Mouse (Mus musculus) frontal cortex, adult (tissue): Measurements from ENCODE around the gene Naa35.
A peak's percentile ranks its signal among the peaks of the same experiment; 100 is the strongest.
"Not testable (repeated sequence)": the region's sequence is repeated elsewhere in the genome, so short reads cannot be mapped to it uniquely, and the experiment has no call there.

Experiments
- ATAC-seq: cut with Nextera tagmentation; 2 replicates; pipeline ENCODE4 v1.9.2; 2017; ENCODE audit warnings: mild to moderate bottlenecking, moderate library complexity, mixed read lengths; ENCODE audit not compliant: low TSS enrichment

Naa35 gene

DNA sequence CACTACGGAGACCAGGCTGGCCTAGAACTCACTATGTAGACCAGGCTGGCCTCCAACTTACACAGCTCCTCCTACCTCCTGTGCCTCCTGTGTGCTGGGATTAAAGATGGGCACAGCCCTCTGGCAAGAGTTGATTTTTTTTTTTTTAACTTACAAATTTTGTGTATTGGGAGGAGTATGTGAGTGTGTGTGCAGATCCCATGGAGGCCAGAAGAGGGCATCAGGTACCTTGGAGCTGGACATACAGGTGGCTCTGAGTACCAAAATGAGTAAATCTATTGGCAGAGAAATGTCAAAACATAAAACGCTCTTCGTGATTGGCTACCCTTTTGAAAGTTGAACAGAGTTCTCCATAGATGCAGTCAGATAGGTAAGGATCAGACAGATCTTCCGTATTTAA lies 4.1 kb upstream of the Naa35 start:
- no peak for ATAC-seq

DNA sequence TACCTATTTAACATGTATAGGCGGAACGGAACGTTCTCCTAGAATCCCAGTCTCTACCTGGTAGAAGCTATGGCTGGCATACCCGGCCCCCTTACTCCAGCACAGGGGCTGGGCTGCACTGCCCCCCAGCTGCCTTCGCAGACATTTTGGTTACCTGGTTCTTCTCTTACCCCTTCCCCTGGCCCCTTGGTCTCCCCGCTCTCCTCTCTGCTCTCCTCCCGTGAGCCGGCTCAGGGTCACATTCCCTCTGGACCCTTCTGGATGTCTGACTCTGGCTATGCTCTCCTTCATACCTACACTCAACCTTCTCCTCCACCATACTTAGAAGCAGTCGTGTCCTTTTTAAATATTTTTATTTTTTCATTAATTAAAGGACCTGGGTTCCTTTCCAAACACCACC lies 578 bp upstream of the Naa35 start:
- ATAC-seq, result peak; percentile 14; the same call in 1 of the 2 replicates

DNA sequence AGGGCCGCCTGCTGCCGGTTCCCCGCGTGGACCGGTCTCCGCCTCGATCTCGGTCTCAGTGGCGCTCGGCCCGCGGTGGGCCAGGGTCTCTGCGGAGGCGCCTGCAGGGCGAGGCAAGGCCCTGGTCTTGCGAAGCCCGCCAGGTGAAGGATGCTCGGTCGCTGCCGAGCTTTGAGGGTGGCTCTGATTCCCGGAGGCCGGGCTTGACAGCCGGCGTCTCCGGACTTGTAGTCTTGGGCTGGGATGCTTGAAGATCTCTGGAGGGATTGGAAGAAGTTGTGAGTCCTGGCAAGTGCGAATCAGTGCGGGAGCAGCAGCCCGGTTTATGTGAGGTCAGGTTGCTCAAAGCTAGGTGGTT lies 568 bp downstream of the Naa35 start:
- peak; percentile 11; the same call in 1 of the 2 replicates for ATAC-seq

DNA sequence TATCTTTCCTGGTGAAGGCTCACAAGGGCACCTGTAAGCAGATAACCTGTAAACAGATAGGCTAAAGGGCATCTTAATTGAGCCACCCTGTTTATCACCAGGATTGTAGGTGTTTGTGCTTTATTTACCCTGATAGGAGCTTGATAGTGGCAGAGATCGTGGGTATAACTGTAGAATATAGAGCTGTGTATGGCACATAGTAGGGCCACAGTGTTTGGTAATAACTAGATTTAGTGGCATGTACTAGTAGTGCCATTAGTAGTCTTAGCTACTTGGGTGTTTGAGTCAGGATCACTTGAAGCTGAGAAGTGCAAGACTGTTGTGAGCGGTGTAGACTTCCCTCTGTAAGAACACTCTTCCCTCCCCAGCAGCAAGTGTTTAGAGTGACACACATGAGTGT lies 2.1 kb downstream of the Naa35 start:
- ATAC-seq, result no peak

DNA sequence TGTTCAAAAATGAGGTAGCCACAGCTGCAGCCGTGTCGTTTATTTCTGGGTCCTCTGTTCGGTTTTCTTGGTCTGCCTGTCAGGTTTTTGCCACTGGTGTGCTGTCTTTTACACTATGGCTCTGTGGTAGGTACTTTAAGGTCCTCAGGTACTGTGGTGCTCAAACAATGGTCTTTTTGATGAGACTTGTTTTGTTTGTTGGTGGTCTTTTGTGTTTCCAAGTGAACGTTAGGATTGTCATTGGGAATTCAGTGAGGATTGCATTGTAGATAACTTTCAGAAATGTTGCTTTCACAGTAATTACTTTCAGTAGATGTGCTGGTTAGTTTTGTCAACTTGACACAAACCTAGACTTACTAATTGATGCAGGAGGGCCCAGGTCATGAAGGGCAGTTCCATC lies 4.6 kb downstream of the Naa35 start:
- ATAC-seq, result no peak

DNA sequence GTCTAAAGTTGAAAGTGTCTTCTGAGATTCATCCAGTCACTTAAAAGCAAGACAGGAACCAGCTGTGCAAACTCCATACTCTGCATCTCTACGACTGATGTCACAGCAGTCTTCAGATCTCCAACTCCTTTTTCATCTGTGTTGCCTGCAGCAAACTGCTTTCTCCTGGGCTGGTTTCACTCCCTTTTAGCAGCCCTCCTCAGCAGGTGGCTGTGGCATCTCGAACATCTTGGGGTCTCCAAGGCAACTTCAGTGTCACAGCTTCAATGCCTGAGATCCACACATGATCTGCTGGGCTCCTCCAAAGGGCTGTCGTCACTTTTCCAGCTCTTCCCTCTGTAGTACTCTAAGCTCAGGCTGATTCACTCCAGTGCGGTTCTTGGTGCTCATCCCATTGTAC lies 5.6 kb downstream of the Naa35 start:
- no peak for ATAC-seq

DNA sequence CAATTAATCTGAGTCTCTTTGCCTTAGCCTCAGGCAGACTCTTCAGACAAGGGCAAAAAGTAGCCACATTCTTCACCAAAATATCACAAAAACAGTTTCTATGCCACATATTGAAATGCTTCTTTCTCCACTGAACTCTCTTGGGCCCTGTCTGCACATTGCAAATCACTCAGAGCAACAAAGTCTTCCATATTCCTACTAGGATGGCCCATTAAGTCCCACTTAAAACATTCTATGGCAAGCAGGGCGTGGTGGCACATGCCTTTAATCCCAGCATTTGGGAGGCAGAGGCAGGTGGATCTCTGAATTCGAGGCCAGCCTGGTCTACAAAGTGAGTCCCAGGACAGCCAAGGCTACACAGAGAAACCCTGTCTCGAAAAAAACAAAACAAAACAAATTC lies 7.0 kb downstream of the Naa35 start:
- not testable (repeated sequence) for ATAC-seq

DNA sequence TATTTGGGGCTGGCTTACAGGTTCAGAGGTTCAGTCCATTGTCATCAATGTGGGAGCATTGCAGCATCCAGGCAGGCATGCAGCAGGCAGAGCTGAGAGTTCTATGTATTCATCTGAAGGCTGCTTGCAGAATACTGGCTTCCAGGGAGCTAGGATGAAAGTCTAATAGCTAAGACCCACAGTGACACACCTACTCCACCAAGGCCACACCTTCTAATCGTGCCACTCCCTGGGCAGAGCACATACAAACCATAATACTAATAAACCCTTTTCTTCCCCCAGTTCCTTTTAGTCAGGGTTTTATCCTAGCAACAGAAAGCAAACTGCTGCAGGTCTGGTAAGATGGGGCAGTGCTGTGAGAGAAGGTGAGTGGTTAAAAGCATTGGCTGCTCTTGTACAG lies 7.6 kb downstream of the Naa35 start:
- ATAC-seq, result no peak

DNA sequence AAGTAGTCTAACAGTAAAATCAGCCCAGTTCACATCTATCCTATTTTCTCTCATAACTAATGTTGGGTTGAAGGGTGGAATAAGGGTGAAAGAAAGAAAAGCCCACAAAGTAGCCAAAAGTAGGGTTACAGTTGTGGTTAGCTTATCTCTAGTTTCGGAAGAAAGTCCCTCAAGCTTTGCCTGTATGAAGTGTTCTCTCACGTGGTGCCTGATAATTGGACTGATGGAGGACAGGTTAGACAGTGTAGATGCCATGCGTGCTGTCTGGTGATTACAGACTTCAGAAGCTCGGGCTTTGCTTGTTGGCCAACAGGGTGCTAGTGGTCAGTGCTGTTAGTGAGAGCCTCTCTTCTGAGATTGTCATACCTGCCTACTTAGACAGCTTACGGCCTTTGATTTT lies 18.0 kb downstream of the Naa35 start:
- no peak for ATAC-seq

DNA sequence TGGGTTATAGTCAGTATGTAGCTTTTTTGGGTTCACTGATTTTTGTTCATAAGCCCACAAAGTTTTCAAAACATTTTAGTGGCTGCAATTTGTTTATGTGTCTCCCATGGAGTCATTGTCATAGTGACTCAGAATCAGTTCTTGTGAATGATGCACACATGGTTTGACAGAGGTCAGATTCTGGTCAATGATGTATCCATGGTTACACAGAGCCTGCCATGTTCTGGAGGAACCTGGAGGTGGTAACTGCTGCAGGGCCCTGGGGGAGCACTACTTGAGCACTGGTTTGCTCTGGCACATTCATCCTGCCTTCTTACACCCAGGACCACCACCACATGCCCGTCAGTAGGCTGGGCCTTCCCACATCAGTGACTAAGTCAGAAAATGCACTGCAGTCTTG lies 19.5 kb downstream of the Naa35 start:
- no peak for ATAC-seq

DNA sequence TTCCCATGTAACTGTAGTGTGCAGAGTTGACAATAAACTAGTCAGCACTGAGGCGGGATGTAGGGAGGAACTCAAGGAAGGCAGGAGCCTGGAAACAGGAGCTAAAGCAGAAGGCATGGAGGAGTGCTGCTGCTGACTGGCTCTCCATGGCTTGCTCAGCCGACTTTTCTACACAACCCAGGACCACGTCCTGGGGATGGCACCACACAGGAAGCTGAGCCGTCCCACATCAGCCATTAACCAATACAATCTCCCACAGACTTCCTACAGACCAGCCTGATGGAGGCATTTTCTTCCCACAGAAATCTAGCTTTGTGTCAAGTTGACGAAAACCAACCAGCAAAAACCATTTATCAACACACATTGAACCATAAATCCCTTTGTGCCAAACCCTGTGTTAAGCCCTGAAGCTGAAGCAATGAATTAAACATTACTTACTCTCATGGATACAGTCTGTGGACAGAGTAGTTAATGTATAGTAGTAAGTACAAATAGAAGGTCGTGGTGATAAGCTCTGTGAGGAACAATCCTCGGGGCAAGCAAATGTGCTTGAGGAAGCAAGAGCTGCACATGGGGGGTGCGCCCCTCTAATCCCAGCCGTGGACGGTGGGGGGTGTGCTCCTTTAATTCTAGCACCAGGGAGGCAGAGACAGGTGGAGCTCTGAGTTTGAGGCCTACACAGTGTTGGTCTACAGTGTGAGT lies 20.3 kb downstream of the Naa35 start:
- ATAC-seq, result no peak

DNA sequence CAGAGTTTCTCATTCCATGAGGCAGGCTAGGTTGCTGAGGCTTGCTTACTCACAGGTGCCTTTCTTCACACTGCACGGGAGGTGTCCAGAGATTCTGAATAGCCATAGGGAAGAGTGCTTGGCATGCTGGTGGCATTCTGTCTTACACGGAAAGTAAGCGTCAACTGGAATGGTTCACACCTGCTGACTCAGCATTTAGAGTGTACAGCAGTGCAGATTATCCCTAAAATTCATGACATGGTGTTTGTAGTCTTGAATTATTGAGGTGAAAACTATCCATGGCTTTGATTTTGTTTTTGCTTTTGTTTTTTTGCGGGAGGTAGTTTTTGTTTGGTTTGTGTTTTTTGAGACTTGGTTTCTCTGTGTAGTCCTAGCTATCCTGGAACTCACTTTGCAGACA lies 24.8 kb downstream of the Naa35 start:
- ATAC-seq, result no peak

DNA sequence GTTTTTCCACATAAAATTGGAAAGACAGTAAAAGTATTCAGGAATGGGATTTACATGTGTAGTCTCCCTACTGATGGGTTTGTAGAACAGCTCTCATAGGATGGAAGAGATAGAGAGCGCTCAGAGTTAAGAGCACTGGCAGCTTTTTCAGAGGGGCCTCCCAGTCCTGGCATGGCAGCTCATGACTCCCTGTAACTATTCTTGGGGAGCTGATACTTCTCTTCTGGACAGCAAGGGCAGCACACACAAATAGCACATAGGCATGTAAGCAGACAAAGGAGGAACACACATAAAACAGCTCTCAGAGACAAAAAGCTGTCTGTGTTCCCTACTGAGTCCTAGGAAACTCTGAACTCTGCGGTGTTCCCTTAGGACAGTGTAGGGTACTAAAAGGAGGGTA lies 25.4 kb downstream of the Naa35 start:
- no peak for ATAC-seq

DNA sequence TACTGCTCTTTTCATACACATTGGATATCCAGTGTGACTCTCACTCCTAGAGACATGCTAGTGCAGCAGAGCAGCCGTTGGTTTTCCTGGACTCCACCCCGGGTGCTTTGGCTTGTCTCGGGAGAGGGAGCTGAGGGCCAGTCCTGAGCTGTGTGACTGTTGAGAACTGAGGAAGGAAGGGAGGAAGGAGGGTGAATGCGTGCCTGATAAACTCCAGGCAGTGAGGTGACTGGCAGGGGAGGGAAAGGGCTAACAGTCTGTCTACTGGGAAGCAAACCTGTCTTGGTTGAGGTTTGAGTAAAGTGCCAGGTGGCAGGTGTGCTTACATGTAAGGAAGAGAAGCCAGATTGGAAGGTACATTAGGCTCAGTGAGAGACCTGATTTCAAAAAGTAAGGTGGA lies 28.8 kb downstream of the Naa35 start:
- no peak for ATAC-seq

DNA sequence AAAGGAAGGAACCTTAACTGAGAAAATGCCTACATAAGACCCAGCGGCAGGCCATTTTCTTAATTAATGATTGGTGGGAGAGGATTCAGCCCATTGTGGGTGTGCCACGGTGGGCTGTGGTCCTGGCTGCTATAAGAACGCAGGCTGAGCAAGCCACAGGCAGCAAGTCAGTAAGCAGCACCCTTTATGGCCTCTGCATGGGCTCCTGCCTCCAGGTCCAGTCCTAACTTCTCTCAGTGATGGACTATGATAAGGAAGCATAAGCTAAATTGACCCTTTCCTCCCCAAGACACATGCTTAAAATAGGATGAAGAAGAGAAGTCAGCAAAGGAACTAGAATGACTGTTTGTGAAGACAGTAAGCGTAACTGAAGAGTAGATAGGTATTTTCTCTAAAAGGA lies 30.1 kb downstream of the Naa35 start:
- no peak for ATAC-seq

DNA sequence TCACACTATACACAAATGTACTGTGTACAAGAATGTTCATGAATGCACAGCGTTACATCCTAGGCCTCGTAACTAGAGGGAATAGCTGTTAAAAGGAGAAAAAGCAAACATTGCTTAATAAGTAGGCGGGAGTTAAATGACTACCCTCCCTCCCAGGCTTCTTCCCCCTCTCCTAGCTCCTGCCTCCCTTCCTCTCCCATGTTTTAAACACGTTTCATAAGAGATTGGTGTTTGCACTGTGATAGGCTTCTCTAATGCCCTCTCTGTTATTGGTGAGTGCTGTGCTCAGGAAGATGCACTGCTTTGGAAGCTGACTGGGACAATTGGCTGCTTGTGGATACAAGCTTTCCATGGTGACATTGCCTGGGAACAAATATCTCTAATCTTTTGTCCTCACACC lies 30.5 kb downstream of the Naa35 start:
- no peak for ATAC-seq

DNA sequence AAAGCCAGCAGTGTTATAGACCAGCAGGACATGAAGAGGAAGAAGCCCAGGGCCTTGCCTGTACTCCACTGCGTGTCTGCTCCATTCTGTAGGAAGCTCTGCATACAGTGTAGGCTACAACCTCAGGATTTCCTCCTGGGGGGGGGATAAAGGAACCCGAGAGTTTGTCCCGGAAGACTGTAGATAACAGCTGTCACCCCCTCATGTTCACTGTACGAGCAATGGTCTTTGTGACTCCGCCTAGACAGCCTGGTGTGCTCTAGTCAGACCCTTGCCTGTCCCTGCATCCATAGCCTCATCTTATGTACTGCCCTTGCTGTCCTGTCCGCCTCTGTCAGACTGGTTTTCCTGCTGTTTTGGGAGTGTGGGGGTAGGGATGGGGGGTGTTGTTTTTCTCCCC lies 33.4 kb downstream of the Naa35 start:
- no peak for ATAC-seq

DNA sequence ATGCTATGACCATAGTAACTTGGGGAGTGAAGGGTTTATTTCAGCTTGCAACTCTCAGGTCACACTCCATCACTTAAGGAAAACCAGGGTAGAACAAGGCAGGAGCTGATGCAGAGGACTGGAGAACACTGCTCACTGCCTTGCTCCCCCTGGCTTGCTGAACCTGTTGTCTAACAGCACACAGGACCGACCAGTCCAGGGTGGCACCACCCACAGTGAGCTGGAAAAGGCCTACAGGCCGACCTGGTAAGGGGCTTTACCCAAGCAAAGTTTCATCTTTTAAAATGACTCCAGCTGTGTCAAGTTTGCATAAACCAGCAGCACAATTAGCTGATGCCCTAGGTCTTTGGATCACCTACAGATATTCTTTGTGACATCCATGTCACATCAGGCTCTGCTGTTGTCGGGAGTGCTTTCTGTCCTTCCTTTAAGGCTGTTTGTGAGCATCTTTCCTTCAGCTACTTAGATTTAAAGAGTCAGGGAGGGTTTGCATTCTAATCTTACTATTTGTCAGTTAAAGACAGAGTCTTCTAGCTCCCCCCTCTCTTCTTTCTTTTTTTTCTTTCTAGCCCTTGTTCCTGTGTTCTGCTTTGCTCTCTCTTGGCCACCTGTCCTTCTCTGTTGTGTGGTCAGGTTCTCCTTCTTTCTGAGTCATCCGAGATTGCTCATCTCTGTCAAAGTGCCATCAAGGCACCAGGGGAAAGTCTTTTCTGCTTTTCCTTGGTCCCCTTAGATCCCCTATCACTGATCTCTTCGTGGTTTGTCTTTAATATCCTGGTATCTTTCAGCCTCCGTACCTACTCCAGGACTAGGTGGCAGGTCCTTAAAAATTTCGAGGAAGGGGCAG lies 36.8 kb downstream of the Naa35 start:
- ATAC-seq, result no peak

DNA sequence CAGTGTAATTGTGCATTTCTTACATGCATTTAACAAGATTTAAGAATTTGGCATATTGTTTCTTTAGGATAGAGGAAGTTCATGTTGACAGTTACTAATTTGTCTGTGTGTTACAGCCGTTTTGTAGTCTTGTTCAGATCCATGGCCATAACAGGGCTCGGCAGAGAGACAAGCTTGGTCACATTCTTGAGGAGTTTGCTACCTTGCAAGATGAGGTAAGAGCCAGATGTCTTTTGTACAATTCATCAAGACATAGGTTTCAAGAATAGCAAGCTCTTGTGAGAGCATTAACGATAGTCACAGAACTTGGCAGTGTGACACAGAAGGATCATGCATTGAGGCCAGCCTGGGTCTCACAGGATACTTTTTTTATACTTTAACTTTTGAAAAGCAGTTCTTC lies 39.3 kb downstream of the Naa35 start:
- ATAC-seq, result no peak

DNA sequence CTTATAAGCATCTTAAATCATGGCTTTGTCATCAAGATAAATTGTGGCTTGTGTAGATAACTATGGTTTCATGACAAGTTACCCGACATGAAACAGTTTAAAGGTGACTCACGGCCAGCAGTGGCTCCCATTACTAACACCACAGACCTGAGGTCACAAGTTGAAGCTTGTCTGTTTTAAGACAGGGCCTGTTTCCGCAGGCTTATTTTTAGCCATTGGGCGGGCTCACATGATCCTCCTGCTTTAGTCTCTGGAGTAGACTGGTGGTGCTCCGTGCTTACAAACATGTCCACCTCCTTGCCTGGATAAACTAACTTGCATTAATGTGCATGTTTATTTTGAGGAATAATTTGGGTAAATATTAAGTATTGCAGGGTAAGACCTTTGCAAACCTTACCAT lies 39.8 kb downstream of the Naa35 start:
- no peak for ATAC-seq

DNA sequence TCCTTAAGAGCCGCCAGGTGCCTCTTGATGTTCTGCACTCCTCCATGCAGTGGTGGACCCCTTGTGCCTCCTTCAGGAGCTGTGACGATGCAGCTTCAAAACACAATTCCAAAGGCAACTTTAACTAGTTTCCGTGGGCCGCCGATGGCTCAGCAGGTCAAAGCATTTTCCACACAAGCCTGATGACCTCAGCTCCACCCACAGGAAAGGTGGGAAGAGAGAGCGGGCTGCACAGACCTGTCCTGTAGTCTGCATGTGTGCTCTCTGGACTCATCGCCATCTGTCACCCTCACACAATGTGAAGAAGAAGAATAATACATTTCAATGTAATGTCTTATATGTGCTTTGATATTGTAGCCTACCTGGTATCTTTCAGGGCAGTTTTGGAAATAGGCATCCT lies 41.7 kb downstream of the Naa35 start:
- ATAC-seq, result no peak

DNA sequence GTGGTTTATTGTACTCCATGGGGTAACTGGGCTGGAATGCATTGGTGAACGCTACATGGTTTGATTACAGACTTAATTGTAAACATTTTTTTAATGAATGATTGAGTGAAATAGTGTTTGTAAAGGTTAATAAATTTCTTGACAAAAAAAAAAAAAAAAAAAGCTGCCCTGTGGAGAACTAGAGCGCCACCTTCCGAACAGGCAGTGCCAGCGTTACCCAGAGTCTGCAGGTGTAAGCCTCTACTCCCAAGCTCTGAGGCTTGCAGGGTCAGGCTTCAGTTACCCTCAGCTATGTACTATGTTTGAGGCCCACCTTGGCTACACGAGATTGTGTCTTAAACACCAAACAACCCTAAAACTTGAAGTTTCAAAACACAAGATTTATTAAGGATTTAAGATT lies 49.6 kb downstream of the Naa35 start:
- no peak for ATAC-seq

DNA sequence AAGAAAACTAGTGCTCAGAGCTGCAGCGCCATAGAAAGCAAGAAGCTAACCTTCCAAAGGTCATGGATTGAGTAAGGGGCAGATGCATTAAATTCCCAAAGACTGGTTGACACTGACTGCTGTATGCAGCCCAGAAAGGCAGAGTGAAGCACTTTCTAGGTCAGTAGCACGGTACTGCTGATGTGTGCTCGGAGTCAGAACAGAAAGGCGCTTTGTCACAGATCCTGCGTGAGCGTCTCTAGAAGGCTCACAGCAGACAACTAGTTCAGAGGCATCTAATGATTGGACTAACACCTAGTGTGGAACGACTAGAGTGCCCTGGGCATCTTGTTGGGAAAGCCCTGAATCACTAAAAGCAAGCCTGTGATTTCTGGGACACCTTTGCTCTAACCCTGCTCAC lies 52.7 kb downstream of the Naa35 start:
- peak; percentile 55; the same call in 1 of the 2 replicates for ATAC-seq
